Mouse (Mus musculus): ENCODE measurements at regions not wholly inside any gene's neighbourhood (a gene's known extent, or its start where the extent isn't known, plus 50 kb on each side); places are given as distances from the start of the nearest gene placed in this dataset.

DNA sequence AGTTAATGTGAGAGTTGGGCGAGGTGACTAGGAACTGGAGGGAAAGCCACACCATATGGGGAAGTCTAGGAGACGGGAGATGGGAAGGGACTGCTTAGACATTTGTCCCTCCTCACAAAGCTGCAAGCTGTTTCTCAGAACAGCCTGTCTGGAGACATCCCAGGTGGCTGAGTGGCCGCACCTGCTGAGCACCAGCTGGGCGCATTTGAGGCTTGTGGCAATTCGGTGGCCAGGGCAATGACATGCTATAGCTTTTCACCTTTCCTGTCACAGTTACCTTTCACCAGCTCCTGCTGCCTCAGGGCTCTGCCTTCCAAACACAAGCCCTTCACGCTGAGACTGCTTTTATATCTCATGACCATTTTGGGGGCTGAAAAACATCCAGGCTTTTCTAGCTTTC is 317.5 kb upstream of the Fam92a start:
- Histone ChIP-seq H3K9ac (ENCODE audit: insufficient read depth, low read depth) (no peak overlapping the region), H3K27me3 (replicated peaks) (no peaks in the 10 kb centered on the region), H3K27ac (ENCODE audit: insufficient read depth, low read depth) (no peak overlapping the region), H3K4me3 (replicated peaks in 1 of 3; ENCODE audit: low read depth in 2 of 3, low read length in 2 of 3, poor library complexity in 1 of 3) (no peak overlapping the region), H3K9me3 (replicated peaks; ENCODE audit: low read length) (no peaks in the 10 kb centered on the region), H3K4me2 (ENCODE audit: insufficient read depth, low read depth, poor library complexity, severe bottlenecking) (no peak overlapping the region), H3K4me1 (ENCODE audit: control insufficient read depth in 1 of 2, insufficient read depth in 2 of 2) (peaks cover 0 to under 1% of the 10 kb centered on the region in 2 experiments; a peak in 1 of 4 replicates), H3K36me3 (replicated peaks in 1 of 2; ENCODE audit: control insufficient read depth in 1 of 2, insufficient read depth in 1 of 2, low read length in 1 of 2) (no peaks in the 10 kb centered on the region), H3K79me2 (replicated peaks; ENCODE audit: control insufficient read depth, extremely low read depth, insufficient read depth, poor library complexity, severe bottlenecking) (no peaks in the 10 kb centered on the region)
- dilution Hi-C loops (cut with MboI; ENCODE audit: extremely low pct_ligation_motif_present, extremely low pct_unique_long_range_greater_than_20kb, low sequenced_read_pairs) (no loop called here), in situ Hi-C loops (cut with MboI; ENCODE audit: low pct_ligation_motif_present, low pct_unique_long_range_greater_than_20kb, low sequenced_read_pairs) (no loop called here)
- no peak for DNase-seq (ENCODE audit: extremely low read depth)
- TF ChIP-seq KAT2A (IDR thresholded peaks at IDR 0.05; ENCODE audit: insufficient replicate concordance, low read length) (no peak), ZNF384 (IDR thresholded peaks at IDR 0.05; ENCODE audit: low read depth, low read length) (no peak), POLR2AphosphoS2 (IDR thresholded peaks at IDR 0.05; ENCODE audit: low read depth, low read length) (no peak), ZMIZ1 (IDR thresholded peaks at IDR 0.05; ENCODE audit: low read depth, low read length) (no peak), MYC (IDR thresholded peaks at IDR 0.05; ENCODE audit: low read depth, low read length) (no peak), CHD1 (IDR thresholded peaks at IDR 0.05; ENCODE audit: low read depth, low read length) (no peak), SIN3A (IDR thresholded peaks at IDR 0.05; ENCODE audit: low read length) (no peak)

DNA sequence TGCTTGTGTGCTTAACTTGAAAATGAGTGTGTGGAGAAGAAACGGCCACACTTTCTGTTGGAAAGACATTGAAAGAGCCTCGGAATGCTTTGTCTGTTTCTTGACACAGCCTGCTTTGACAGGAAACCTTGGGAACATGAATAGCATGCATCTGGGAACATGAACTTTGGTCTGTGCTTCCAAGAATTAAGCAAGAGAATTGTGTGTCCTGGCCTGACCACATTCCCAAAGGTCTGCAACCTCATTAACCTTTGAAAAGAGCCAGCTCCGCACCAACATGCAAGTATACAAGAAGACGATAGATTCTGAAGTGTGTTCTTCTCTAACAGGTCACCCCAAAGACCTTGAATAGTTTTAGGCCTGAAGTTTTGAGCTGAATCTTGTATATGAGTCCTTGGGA is 309.7 kb upstream of the Fam92a start:
- TF ChIP-seq E2F4 (IDR thresholded peaks at IDR 0.05; ENCODE audit: insufficient replicate concordance, low read depth, low read length) (no peak), ZMIZ1 (IDR thresholded peaks at IDR 0.05; ENCODE audit: low read depth, low read length) (no peak), MEF2A (IDR thresholded peaks at IDR 0.05; ENCODE audit: borderline replicate concordance, low read depth, low read length) (no peak), ZKSCAN1 (IDR thresholded peaks at IDR 0.05; ENCODE audit: borderline replicate concordance, low read depth, low read length) (no peak), CHD1 (IDR thresholded peaks at IDR 0.05; ENCODE audit: low read depth, low read length) (no peak), PAX5 (IDR thresholded peaks at IDR 0.05; ENCODE audit: low read length) (no peak)
- H3K79me2 ChIP-seq (replicated peaks; ENCODE audit: control insufficient read depth, extremely low read depth, insufficient read depth, poor library complexity, severe bottlenecking), result no peaks in the 10 kb centered on the region
- no peaks in the 10 kb centered on the region for H3K9me3 ChIP-seq (replicated peaks; ENCODE audit: low read length)
- no peaks in the 10 kb centered on the region for H3K27me3 ChIP-seq (replicated peaks)
- H3K4me1 ChIP-seq (ENCODE audit: control insufficient read depth in 1 of 2, insufficient read depth in 2 of 2), result peaks cover 0 to 3% of the 10 kb centered on the region in 2 experiments; a peak in 1 of 4 replicates
- dilution Hi-C loops (cut with MboI; ENCODE audit: extremely low pct_ligation_motif_present, extremely low pct_unique_long_range_greater_than_20kb, low sequenced_read_pairs) (no loop called here), in situ Hi-C loops (cut with MboI; ENCODE audit: low pct_ligation_motif_present, low pct_unique_long_range_greater_than_20kb, low sequenced_read_pairs) (no loop called here)
- H3K4me3 ChIP-seq (replicated peaks in 1 of 3; ENCODE audit: low read depth in 2 of 3, low read length in 2 of 3, poor library complexity in 1 of 3), result no peak overlapping the region
- no peak overlapping the region for H3K27ac ChIP-seq (ENCODE audit: insufficient read depth, low read depth)
- no peak overlapping the region for H3K4me2 ChIP-seq (ENCODE audit: insufficient read depth, low read depth, poor library complexity, severe bottlenecking)
- no peak overlapping the region for H3K9ac ChIP-seq (ENCODE audit: insufficient read depth, low read depth)
- no peaks in the 10 kb centered on the region for H3K36me3 ChIP-seq (replicated peaks in 1 of 2; ENCODE audit: control insufficient read depth in 1 of 2, insufficient read depth in 1 of 2, low read length in 1 of 2)
- no peak for DNase-seq (ENCODE audit: extremely low read depth)

DNA sequence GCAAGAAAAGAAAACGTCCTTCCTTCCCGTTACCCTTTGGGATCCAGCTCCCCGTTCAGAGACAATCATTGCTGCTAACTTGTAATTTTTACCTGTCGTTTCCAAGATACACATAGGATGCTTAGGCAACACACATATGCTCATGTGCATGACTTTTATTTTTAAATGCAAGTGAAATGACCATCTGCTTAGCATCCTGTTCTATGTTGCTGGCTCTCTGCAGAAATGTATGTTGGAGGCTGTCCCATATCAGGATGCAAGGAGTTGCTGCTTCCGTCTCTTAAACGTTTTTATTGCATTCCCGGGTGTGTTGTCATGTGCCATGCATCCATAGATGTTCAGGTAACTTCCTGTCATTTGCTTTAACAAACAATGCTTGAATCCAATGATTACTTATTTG is 304.9 kb upstream of the Fam92a start:
- Histone ChIP-seq H3K4me3 (replicated peaks in 1 of 3; ENCODE audit: low read depth in 2 of 3, low read length in 2 of 3, poor library complexity in 1 of 3) (no peak overlapping the region), H3K27ac (ENCODE audit: insufficient read depth, low read depth) (no peak overlapping the region), H3K9me3 (replicated peaks; ENCODE audit: low read length) (no peaks in the 10 kb centered on the region), H3K79me2 (replicated peaks; ENCODE audit: control insufficient read depth, extremely low read depth, insufficient read depth, poor library complexity, severe bottlenecking) (no peaks in the 10 kb centered on the region), H3K27me3 (replicated peaks) (no peaks in the 10 kb centered on the region), H3K4me1 (ENCODE audit: control insufficient read depth in 1 of 2, insufficient read depth in 2 of 2) (no peaks in the 10 kb centered on the region), H3K36me3 (replicated peaks in 1 of 2; ENCODE audit: control insufficient read depth in 1 of 2, insufficient read depth in 1 of 2, low read length in 1 of 2) (no peaks in the 10 kb centered on the region), H3K9ac (ENCODE audit: insufficient read depth, low read depth) (no peak overlapping the region), H3K4me2 (ENCODE audit: insufficient read depth, low read depth, poor library complexity, severe bottlenecking) (no peak overlapping the region)
- no peak for DNase-seq (ENCODE audit: extremely low read depth)
- in situ Hi-C loops (cut with MboI; ENCODE audit: low pct_ligation_motif_present, low pct_unique_long_range_greater_than_20kb, low sequenced_read_pairs), result no loop called here
- no peak for TF ChIP-seq UBTF (IDR thresholded peaks at IDR 0.05; ENCODE audit: low read depth, low read length)
- TF ChIP-seq ETS1 (conservative IDR thresholded peaks at IDR 0.05; ENCODE audit: low read depth, low read length), result no peak
- no peak for TF ChIP-seq SMC3 (IDR thresholded peaks at IDR 0.05; ENCODE audit: low read depth, low read length)
- TF ChIP-seq JUN (IDR thresholded peaks at IDR 0.05; ENCODE audit: insufficient read depth, low read depth, low read length), result no peak
- TF ChIP-seq SIN3A (IDR thresholded peaks at IDR 0.05; ENCODE audit: low read length), result no peak
- TF ChIP-seq IRF4 (IDR thresholded peaks at IDR 0.05; ENCODE audit: low read depth, low read length), result no peak
- TF ChIP-seq POLR2A (IDR thresholded peaks at IDR 0.05; ENCODE audit: low read depth, low read length), result no peak
- dilution Hi-C loops (cut with MboI; ENCODE audit: extremely low pct_ligation_motif_present, extremely low pct_unique_long_range_greater_than_20kb, low sequenced_read_pairs), result no loop called here
